Mouse (Mus musculus) intestine, embryonic 16.5 days (tissue): ENCODE data around the gene Pnpla1. TPM values are rescaled to one million over a fixed set of nuclear protein-coding genes. Genes with fewer than 3 reads are reported as not detected.

Experiments
- ATAC-seq: fragments of 200-750 bp; cut with Nextera tagmentation; 2 replicates; pipeline ENCODE4 v1.8.0; 2017; ENCODE audit warnings: moderate TSS enrichment, moderate library complexity
- H3K27ac ChIP-seq: fragments of 300-500 bp; sonication (generic); 2 replicates; pipeline ENCODE4 v1.5.1; 2014; ENCODE audit warnings: mild to moderate bottlenecking, low read length
- H3K27me3 ChIP-seq: fragments of 300-500 bp; sonication (generic); replicated peaks from 2 replicates; pipeline ENCODE4 v1.6.1; 2014; ENCODE audit warnings: low read length, control low read depth, mixed read lengths; ENCODE audit not compliant: control insufficient read depth, insufficient read depth
- H3K36me3 ChIP-seq: fragments of 300-500 bp; sonication (generic); 2 replicates; pipeline ENCODE4 v1.6.1; 2014; ENCODE audit warnings: low read length, control low read depth; ENCODE audit not compliant: control insufficient read depth, insufficient read depth
- H3K4me1 ChIP-seq: fragments of 300-500 bp; sonication (generic); 2 replicates; pipeline ENCODE4 v1.6.1; 2014; ENCODE audit warnings: low read length, control low read depth, mixed read lengths; ENCODE audit not compliant: control insufficient read depth, insufficient read depth
- H3K4me2 ChIP-seq: fragments of 300-500 bp; sonication (generic); 2 replicates; pipeline ENCODE4 v1.6.1; 2014; ENCODE audit warnings: low read depth, low read length, control low read depth
- H3K4me3 ChIP-seq: fragments of 300-500 bp; sonication (generic); 2 replicates; pipeline ENCODE4 v1.5.1; 2014; ENCODE audit warnings: mild to moderate bottlenecking, low read length
- H3K9ac ChIP-seq: fragments of 300-500 bp; sonication (generic); 2 replicates; pipeline ENCODE4 v1.6.1; 2014; ENCODE audit warnings: low read depth, low read length
- H3K9me3 ChIP-seq: fragments of 300-500 bp; sonication (generic); 2 replicates; pipeline ENCODE4 v1.6.1; 2016; ENCODE audit warnings: low read length, control low read depth; ENCODE audit not compliant: control insufficient read depth
- WGBS: fragments of 180-500 bp; shearing (Covaris S2); extraction: QIAGEN DNeasy Blood & Tissue Kit; methylation state at CpG from one replicate; pipeline ENCODE4 v1.1.7; 2014; 5-methylcytosine and 5-hydroxymethylcytosine counted together
- polyA plus RNA-seq: library from polyadenylated mRNA; unstranded; fragments of >200 nt; fragmentation: Nextera tagmentation; extraction: Ambion mirVana; gene quantifications from 2 replicates; pipeline ENCODE4 v1.2.1, GENCODE M21; 2015

The Pnpla1 gene
- polyA plus RNA-seq, 1 experiment from 2014 or later: 1.9 TPM

GRCm38 (mm10) chr17:28934120-28934916 lies 76.1 kb downstream of the Pnpla1 start:
- H3K4me2 ChIP-seq: no peak overlapping the region
- H3K27me3 ChIP-seq: no peaks in the 10 kb centered on the region
- no peak overlapping the region for H3K4me3 ChIP-seq
- ATAC-seq: no peak
- peaks cover 13% of the 10 kb centered on the region for H3K4me1 ChIP-seq
- H3K27ac ChIP-seq: no peak overlapping the region
- H3K36me3 ChIP-seq: no peaks in the 10 kb centered on the region
- no peaks in the 10 kb centered on the region for H3K9me3 ChIP-seq
- 66% methylated on average over 19 of the region's 19 CpGs for WGBS
- H3K9ac ChIP-seq: no peak overlapping the region

- no peak for ATAC-seq
- Histone ChIP-seq H3K27me3 (no peaks in the 10 kb centered on the region), H3K9ac (no peak overlapping the region), H3K4me3 (no peak overlapping the region), H3K9me3 (no peaks in the 10 kb centered on the region), H3K27ac (no peak overlapping the region), H3K4me2 (no peak overlapping the region), H3K4me1 (no peaks in the 10 kb centered on the region; the same call in 1 of the 2 replicates), H3K36me3 (no peaks in the 10 kb centered on the region)
- 90% methylated on average over 7 of the region's 7 CpGs for WGBS
These were observed 77.9 kb downstream of the Pnpla1 start for GRCm38 (mm10) chr17:28936133-28936532.

GRCm38 (mm10) chr17:28936622-28937345 lies 78.6 kb downstream of the Pnpla1 start:
- Histone ChIP-seq H3K27me3 (no peaks in the 10 kb centered on the region), H3K4me1 (no peaks in the 10 kb centered on the region; the same call in 1 of the 2 replicates), H3K27ac (no peak overlapping the region), H3K4me3 (no peak overlapping the region), H3K36me3 (no peaks in the 10 kb centered on the region), H3K9ac (no peak overlapping the region), H3K4me2 (no peak overlapping the region), H3K9me3 (no peaks in the 10 kb centered on the region)
- no peak for ATAC-seq
- 81% methylated on average over 10 of the region's 10 CpGs for WGBS

Other genes with a start within 250 kb of the Pnpla1 start
- gene Srpk1, start 235.7 kb upstream of the Pnpla1 start, polyA plus RNA-seq: 72.0 and 83.2 TPM in 2 replicates
- gene Slc26a8, start 168.2 kb upstream of the Pnpla1 start, polyA plus RNA-seq: 0.17 and 0.28 TPM in 2 replicates
- 34.5 and 37.5 TPM in 2 replicates for gene Mapk14, start 167.1 kb upstream of the Pnpla1 start, polyA plus RNA-seq
- 2.1 TPM in 2 replicates for gene AC170998.1, start 132.3 kb upstream of the Pnpla1 start, polyA plus RNA-seq
- gene Mapk13, start 89.1 kb upstream of the Pnpla1 start, polyA plus RNA-seq: 259 and 260 TPM in 2 replicates
- gene Brpf3, start 57.3 kb upstream of the Pnpla1 start, polyA plus RNA-seq: 16.6 and 21.4 TPM in 2 replicates
- gene 4930539E08Rik, start 56.9 kb downstream of the Pnpla1 start, polyA plus RNA-seq: 3.9 and 4.2 TPM in 2 replicates
- gene Pxt1, start 85.4 kb downstream of the Pnpla1 start, polyA plus RNA-seq: not detected in 2 replicates
- 57.0 and 62.3 TPM in 2 replicates for gene Kctd20, start 93.5 kb downstream of the Pnpla1 start, polyA plus RNA-seq
- gene Stk38, start 149.6 kb downstream of the Pnpla1 start, polyA plus RNA-seq: 98.3 and 104 TPM in 2 replicates
- 393 and 451 TPM in 2 replicates for gene Srsf3, start 174.2 kb downstream of the Pnpla1 start, polyA plus RNA-seq
- 107 and 114 TPM in 2 replicates for gene Cdkn1a, start 232.6 kb downstream of the Pnpla1 start, polyA plus RNA-seq